Mouse (Mus musculus): ENCODE measurements around the gene Cdh3.
A peak's percentile ranks its signal among the peaks of the same experiment; 100 is the strongest.

Gene Cdh3

DNA sequence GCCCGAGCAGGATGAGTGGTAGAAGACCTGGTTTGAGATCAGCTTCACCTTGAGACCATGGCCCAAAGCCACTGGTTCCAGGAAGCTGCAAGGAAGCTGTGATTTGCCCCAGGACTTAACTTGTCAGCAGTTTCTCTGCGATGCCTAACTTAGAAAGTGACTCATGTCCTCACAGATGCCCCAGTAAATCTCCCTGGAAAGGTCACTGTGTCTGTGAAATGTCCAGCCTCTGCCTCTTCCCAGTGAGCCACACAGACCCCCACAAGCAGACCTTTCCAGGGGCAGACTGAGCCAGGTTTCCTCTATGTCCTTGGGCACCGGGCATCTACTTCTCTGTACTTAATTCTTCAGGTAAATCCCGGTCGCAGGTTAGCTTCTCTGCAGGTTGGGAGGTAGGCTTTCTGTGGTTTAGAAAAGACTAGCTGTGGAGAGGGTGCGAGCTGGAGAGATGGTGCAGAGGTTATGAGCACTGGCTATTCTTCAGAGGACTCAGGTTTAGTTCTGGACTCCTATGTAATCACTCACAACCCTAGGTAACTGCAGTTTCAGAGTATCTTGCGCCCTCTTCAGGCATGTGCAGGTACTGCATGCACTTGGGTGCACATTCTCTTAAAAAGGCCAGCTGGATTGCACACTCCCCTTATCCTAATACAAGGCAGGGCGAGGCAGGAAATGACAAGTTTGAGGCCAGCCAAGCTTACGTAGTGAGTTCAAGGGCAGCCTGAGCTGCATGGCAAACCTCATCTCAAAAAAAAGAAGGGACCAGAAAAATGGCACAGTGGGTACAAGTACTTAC lies 16.7 kb downstream of the Cdh3 start:
- no peak for DNase-seq (ENCODE audit: low read depth, low spot score)

DNA sequence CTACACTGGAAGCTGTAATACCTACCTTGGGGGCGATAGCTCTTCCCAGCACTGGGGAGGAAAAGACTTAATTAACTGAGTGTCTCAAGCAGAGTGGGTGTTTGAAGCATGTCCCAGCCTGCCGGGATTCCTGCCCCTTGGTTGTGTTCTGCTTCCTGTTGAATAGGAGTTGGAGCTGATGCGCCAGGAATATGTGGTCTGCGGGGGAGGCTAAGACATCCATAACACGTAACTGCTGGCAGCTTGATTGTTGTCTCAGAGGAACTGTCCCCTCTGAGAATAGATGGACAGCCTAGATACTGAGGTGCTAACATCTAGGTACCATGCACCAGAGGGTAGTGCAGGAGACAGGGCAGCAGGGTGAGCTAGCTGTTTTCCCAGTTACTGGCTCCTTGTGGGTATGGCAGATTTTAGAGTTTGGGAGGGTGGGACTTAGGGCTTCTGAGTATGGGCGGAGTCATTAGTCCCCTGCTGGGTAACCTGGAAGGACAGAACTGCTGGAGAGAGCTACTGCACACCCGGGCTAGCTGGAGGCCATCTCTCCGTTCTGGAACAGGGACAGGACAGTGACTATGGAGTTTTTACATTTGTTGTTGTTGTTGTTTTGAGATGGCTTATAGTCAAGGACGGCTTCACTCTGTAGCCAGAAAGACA lies 18.0 kb downstream of the Cdh3 start:
- DNase-seq (ENCODE audit: low read depth, low spot score) = no peak

DNA sequence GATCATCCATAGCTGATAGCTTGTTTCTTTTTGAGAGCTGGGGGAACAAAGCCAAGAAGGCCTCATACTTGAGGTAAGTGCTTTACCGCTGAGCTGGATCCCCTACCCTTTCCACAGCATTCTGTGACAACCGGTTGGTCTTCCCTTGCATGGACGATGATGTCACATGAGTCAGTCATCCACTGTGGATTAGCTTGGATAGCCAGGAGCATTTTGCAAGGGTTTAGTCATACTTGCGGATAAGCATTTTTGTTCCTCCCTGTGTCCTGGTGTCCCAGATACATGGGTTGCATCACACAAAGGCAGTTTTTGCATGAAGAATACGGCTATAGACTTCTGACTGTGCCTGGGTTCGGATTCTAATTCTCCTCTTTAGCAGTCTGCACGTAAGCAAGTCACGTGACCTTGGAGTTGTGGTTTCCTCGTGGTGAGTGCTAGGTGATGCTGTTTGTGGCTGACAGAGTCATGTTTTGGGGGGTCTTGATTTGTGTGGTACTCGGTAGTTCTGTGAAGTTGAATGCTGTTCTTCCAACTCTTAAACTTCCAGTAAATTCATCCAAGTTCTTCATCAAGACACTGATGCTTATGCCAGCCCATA lies 19.3 kb downstream of the Cdh3 start:
- no peak for DNase-seq (ENCODE audit: low read depth, low spot score)

DNA sequence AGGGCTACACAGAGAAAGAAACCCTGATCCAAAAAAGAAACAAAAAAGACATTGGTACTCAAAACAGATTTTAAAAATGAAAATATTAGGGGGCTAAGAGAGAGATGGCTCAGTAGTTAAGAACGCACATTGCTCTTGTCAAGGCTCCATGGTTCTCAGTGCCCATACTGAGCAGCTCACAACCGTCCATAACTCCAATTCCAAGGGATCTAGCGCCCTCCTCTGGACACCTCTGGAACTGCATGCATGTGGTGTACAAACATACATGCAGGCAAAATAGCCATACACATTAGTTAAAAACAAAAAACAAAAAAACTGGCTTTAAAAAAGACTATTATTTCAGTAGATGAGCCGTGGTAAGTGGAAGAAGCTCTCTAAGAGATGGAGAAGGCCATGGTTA lies 19.9 kb downstream of the Cdh3 start:
- DNase-seq (ENCODE audit: low read depth, low spot score) = no peak

DNA sequence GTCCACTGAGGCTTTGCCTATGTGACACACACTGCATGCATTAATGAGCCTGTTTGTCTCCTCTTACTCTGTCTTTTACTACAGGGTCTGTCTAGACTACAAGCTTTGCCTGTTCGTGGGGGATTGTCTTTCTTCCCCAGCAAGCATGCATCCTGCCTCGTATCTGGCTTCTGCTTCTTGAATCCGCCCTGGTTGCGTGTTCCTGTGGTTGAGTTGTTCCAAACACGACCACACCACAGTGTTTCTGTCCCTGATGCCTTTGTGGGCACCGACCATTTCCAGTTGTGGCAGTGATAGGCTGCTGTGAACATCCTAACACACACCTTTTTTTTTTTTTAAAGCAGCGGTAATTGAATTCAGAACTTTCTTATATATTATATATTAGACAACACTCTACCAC lies 23.0 kb downstream of the Cdh3 start:
- no peak for DNase-seq (ENCODE audit: low read depth, low spot score)

DNA sequence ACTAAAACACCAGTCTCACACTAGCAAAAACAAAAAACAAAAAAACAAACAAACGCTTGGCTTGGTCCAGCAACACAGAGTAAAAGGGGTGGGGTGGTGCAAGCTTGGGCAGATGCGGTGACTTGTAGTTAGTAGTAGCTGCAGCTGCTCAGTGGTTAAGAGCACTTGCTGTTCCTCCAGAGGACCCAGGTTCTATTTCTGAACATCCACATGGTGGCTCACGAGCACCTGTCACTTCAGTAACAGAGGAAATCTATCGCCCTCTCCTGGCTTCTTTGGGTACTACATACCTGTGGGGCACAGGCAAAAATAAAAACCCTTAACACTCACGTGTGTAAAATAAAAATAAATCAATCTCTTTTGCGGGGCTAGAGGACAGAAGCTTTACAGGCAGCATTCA lies 23.8 kb downstream of the Cdh3 start:
- DNase-seq (ENCODE audit: low read depth, low spot score) = no peak

DNA sequence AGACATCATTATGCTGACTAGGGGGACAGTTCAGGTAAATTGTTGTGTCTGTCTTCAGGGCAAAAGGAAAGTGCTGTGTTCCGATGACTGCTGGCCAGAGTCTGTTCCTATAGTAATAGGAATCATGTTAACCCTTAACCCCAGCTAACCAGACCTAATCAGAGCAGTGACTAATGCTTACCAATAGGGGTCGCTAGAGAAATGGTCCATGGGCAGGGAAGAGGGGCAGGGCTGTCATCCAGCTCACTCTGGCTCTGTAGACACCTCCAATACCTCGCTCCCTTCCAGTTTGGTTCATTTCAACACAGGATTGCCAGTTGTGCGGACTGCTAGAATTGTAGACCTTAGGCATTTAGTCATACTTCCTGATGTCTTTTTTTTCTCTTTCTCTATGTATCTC lies 24.8 kb downstream of the Cdh3 start:
- DNase-seq (ENCODE audit: low read depth, low spot score) = no peak

DNA sequence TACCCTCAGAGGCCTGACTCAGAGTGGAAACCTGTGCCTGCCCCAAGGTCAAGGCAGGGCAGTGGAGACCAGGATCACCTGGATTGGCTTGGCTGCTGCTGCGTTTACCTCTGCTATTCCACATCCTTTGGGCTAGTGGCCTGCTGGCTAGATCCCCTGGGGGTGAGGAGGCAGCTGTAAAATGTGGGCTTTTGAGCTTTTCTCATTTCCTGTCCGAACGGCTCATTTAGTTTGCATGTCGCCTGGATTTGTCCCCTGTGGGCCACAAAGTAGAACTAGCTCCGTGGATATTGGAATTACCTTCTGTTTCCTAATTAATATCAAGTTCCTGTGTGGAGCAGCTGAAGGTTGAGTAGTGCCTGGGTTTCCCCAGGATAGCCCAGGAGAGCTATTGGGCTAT lies 28.5 kb downstream of the Cdh3 start:
- DNase-seq (ENCODE audit: low read depth, low spot score) = no peak

DNA sequence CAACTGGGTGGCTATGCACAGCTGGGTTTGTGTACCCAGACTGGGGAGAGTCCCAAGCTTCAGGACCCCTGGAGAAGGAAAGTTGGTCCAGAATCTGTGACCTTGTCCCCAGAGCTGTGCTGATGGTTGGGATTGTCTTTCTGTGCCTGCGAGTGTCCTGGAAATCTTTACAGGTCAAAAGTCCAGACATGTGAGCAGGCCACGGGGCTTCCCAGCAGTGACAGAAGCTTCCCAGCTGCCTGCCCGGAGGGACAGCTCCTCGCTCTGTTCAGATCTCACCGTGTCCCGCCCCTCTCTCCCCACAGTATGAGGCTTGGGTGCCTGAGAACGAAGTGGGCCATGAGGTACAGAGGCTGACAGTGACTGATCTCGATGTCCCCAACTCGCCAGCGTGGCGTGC lies 30.3 kb downstream of the Cdh3 start:
- DNase-seq (ENCODE audit: low read depth, low spot score) = no peak

DNA sequence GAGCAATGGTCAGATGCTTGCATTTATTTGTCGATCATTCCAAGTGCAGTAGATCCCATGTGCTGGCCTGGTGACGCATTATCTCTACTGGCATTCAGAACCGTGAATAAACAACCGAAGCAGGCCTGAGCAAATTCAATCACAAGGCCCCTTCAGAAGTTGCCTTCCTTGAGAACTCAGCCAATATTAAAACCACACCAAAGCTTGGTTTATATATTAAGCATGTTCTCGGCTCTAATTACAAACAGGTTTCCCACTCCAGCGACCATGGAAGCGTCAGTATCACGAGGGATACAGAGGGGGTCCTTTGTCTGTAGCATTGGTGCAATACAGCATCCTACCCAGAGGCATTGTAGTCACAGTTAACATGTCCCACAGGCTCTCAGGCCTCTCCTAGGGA lies 32.4 kb downstream of the Cdh3 start:
- no peak for DNase-seq (ENCODE audit: low read depth, low spot score)

DNA sequence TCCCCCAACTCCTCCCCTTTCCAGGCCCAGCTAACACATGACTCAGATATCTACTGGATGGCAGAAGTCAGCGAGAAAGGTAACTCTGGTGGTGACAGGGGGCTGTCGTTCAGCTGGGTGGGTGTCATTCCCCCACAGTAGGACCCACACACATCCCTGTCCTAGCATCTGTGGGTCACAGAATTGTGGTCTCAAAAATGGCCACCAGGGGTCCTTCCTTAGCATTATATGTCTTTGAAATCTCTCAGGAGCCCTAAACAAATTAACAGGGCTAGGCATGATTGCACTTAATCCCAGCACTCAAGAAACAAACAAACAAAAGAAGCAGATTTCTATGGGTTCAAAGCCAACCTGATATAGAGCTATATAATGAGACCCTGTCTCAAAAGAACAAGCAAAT lies 34.5 kb downstream of the Cdh3 start:
- DNase-seq (ENCODE audit: low read depth, low spot score) = no peak

DNA sequence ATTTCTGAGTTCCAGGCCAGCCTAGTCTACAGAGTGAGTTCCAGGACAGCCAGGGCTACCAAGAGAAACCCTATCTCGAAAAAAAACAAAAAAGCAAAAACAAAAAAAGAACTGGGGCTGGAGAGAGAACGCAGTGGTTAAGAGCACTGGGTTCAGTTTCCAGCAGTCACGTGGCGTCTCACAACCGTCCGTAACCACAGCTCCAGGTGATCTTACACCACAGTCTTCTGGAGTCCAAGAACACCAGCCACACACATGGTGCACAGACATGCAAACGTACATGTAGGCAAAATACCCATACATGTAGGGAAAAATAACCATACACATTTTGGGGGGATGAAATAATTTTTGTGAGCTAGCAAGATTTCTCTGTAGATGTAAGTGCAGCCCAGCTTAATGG lies 36.1 kb downstream of the Cdh3 start:
- DNase-seq (ENCODE audit: low read depth, low spot score) = no peak

DNA sequence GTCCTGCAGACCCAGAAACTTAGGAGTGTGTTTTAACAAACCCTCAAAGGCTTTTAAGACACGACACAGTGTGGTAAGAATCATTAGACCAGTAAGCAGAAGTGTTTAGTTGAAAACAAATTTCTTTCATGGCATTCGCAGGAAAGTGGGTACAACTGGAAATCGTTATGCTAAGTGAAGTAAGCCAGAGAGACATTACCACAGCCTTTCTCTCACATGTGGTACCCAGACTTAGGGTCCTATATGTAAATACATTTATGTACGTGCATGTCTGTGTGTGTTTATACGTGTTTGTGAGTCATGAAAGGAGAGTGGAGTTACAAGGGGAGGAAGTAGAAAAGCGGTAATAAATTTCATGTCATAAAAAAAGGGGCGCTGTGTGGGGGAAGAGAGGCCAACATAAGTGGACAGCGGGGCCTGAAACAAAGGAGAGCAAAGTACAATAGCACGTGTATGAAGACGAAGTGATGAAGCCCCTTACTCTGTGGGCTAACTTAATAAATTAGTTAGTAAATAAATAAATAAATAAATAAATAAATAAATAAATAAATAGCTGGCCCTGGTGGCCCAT lies 37.8 kb downstream of the Cdh3 start:
- DNase-seq (ENCODE audit: low read depth, low spot score) = no peak

DNA sequence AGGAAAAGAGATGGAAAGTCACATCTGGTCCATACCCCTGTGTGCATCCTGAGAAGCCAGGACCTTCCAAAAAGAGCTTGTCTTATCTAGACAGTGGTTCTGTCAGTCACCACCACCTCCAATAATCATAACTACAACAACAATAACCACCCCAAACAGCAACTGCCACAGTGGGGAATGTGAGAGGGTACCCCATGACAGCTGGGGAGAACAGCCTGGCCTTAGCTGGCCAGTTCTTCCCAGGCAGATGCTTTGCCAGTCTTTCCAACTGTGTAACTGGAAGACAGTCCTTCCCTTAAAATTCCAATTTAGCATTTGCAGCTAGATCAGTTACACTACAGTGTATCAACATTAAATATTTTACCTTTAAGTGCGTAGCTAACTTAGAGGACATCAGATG lies 40.2 kb downstream of the Cdh3 start:
- no peak for DNase-seq (ENCODE audit: low read depth, low spot score)

DNA sequence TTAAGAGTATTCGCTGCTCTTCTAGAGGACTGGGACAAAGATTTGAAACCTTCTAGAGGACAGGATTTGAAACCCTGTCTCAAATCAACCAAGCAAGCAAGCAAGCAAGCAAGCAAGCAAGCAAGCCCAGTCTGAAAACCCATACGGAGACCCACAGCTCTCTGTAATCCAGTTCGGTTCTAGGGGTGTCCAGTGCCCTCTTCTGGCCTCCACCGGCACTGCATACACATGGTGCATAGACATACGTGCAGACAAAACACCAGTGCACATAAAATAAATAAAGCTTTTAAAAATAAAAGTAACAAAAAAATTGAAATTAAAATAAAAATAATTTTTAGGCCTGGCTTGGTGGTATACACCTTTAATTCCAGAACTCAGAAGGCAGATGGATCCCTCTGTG lies 43.3 kb downstream of the Cdh3 start:
- no peak for DNase-seq (ENCODE audit: low read depth, low spot score)

DNA sequence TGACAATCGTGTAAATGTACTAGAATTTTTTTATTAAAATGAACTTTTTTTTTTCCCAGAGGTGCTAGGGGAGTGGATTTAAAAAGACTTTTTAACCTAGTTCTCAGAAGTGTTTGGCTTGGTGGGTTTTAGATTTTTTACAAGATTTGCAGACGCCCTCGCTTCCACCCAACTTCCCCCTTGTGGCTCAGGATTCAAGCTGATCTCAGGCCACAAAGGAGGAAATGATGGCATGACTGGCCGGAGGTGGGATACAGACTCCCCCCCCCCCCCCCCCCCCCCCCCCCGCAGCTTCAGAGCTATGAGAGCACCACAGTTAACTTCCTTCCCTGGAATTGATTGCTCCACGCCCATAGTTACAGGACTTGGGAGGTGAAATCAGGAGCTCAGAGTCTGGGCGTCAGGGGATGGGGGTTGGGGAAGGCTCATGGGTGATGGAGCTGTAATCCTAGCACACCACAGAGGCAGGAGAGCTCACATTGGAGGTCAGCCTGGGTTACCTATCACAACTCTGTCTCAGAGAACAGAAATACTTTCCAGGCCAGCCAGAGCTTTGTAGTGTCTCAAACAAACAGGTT lies 45.5 kb downstream of the Cdh3 start:
- no peak for DNase-seq (ENCODE audit: low read depth, low spot score)

DNA sequence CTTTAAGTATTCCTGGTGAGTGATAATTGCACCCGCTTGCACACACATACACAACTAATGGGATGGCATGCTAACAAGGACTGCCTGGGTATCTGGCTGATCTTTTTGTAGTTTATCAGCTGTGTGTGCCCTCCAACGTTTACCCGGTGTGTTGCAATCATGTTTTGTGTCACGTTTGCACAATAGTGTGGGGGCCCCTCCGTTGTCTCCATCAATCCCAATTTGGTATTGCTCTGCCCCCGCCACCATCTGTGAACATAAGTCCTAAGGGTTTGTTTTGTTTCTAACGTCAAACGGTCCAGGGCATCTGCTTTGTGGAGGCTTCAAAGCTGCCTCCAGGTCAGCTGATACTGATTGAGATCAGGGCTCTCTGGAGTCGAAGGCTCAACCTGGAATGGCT lies 49.2 kb downstream of the Cdh3 start:
- no peak for DNase-seq (ENCODE audit: low read depth, low spot score)

DNA sequence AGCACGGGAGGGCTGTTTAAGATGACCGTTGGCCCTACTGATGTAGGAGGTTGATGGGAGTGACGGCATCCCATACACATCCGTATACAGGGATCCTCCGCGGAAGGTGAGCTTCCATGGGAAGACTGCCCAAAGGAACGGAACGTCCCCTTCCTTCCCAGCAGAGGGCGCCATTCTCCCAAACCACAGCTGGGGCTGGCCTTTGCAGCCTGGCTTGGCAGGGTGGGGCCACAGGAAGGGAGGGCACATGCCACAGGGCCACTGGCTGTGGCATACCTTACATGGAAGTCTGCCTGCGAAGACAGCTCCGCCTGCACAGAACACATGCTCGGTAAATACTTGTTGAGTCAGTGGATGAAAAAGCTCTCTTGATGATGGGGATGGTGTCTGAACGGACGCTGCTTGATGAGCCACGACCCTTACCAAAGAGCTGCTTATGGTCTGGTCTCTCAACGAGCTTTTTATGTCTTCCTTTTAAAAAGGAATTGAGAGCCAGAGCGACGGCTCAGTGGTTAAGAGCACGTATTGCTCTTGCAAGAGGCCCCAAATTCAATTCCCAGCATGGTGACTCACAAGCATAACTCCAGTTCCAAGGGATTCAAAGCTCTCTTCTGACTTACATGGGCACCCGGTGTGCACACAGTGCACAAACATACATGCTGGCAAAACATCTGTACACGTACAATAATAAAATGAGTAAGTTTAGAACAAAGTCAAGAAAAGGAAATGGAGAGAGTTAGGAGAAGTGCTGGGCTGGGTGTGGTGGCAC lies 50.6 kb downstream of the Cdh3 start:
- DNase-seq (ENCODE audit: low read depth, low spot score) = peak; percentile 42

DNA sequence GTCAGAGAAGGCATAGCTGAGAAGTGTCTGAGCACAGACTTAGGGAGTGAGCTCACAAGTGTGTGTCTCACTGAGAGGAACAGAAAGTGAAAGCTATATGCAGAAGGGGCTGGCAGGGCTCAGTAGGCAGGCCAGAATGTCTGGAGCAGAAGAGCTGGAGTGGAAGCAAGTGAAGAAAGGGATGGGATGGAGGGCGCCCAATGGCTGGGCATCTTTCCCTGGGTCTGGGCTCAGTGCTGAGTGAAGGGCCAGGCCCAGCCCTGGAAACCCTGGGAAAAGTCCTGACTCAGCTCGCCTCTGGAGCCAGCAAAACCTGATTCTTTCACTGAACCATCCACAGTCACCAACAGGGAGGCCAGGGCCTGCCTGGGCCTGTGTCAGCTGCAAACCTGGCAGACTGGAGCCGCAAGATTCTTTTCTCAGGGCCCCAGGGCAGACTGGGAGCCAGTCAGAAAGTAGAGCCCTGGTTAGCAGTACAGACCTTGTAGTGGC lies 53.0 kb downstream of the Cdh3 start:
- DNase-seq (ENCODE audit: low read depth, low spot score) = no peak

DNA sequence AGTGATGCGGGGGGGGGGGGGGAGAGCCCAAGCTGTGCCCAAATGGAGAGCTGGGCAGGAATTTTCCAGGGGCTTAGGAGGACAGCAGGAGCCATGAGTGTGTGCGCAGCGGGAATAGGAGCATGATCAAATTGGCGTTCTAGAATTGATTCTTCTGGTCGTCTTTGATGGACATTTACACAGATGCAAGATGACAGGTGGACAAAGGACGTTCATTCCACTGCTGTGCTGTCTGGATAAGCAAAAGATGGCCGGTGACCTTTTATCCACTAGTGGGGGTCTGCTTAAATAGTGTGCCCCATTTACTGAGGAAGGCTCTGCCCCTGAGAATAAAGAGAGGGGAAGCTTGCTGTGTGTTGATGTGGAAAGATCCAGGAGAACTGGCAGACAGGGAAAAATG lies 58.3 kb downstream of the Cdh3 start:
- DNase-seq (ENCODE audit: low read depth, low spot score) = no peak

DNA sequence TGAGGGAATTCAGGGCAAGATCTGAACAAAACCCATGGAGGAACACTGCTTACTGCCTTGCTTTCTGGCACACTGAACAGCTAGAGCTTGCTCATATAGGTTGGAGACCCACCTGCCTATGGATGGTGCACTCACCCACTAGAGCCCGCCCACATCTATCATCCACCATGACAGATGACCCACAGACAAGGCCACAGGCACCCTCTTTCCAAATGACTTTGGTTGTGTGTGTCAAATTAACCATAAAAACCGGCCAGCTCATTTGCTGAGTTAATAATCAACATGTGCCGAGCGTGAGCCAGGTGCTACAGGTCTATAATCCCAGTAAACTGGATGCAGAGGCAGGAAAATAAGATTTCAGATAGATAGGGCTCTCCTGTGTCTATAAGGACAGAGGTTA lies 59.7 kb downstream of the Cdh3 start:
- no peak for DNase-seq (ENCODE audit: low read depth, low spot score)

Measured in embryo, embryonic 11.5 days (tissue).